Mouse (Mus musculus) lung, adult 2 months (tissue): ENCODE measurements around the gene Ap5s1.

Source experiments
- CTCF ChIP-seq: fragments of 200-500 bp; IDR thresholded peaks from 2 replicates; pipeline ENCODE4 v1.5.1; 2011; ENCODE audit warnings: mild to moderate bottlenecking, low read length, control low read depth; ENCODE audit not compliant: insufficient read depth
- POLR2A ChIP-seq: fragments of 200-500 bp; IDR thresholded peaks from 2 replicates; pipeline ENCODE4 v1.6.1; 2011; ENCODE audit warnings: low read depth, mild to moderate bottlenecking, control low read depth, low read length, borderline replicate concordance; ENCODE audit errors: extremely low read depth

DNA sequence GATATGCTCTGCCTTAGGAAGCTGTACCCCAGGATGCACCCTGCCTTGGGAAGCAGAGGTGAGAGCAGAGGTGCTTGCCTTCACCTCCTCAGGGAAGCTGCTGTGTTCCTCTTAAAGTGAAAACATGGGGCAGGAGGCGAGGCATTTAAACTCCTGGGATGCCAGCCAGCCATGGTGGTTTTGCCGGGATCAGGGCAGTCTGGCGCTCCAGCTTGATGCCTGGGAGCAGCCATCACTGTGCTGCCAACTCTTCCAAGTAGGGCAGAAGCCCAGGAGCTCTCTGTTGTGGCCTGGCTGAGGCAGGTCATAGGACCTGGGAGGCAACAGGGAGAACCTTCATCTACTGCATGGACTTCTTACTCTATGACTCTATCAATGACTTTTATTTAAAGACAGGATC is 5.6 kb upstream of the Ap5s1 start:
- no peak for TF ChIP-seq POLR2A
- no peak for TF ChIP-seq CTCF
